Mouse (Mus musculus) lung, adult 18-20 months (tissue): ENCODE data around the gene Tmem114.

Experiments used
- DNase-seq, 2 experiments: peaks; one replicate each; pipeline ENCODE4 v3.0.0; 2022; ENCODE audit warnings: mixed read lengths in 2 of 2

Gene Tmem114

GRCm38 (mm10) chr16:8406708-8407107 lies 18.2 kb downstream of the Tmem114 start:
- DNase-seq: peak; percentile 45 to 74

- no peak for DNase-seq
Measured at GRCm38 (mm10) chr16:8402663-8403062, 22.3 kb downstream of the Tmem114 start.

- no peak for DNase-seq
Measured at GRCm38 (mm10) chr16:8401171-8401955, 23.6 kb downstream of the Tmem114 start.

GRCm38 (mm10) chr16:8399868-8400267 lies 25.1 kb downstream of the Tmem114 start:
- no peak for DNase-seq

GRCm38 (mm10) chr16:8394946-8395345 lies 30.0 kb downstream of the Tmem114 start:
- DNase-seq: no peak

GRCm38 (mm10) chr16:8388491-8388890 lies 36.4 kb downstream of the Tmem114 start:
- no peak for DNase-seq

GRCm38 (mm10) chr16:8386386-8386785 lies 38.5 kb downstream of the Tmem114 start:
- no peak for DNase-seq

- no peak for DNase-seq
Measured at GRCm38 (mm10) chr16:8385679-8386078, 39.3 kb downstream of the Tmem114 start.

- DNase-seq: no peak
Measured at GRCm38 (mm10) chr16:8384772-8385171, 40.2 kb downstream of the Tmem114 start.

GRCm38 (mm10) chr16:8383396-8383795 lies 41.5 kb downstream of the Tmem114 start:
- DNase-seq: no peak

- DNase-seq: no peak
Measured at GRCm38 (mm10) chr16:8363066-8363465, 61.9 kb downstream of the Tmem114 start.
